Mouse (Mus musculus) megakaryocyte, embryonic 14.5 days (primary cell): ENCODE results near the gene Sox8. TPM values are rescaled to one million over a fixed set of nuclear protein-coding genes. Genes with fewer than 3 reads are reported as not detected.

Source experiments
- H3K27me3 ChIP-seq: replicated peaks from 2 replicates; pipeline ENCODE3; 2012; ENCODE audit warnings: inconsistent platforms
- H3K36me3 ChIP-seq: replicated peaks from 2 replicates; pipeline ENCODE3; 2012; ENCODE audit warnings: low read length, inconsistent platforms, mixed read lengths
- H3K4me1 ChIP-seq: 2 replicates; pipeline ENCODE4 v1.6.1; 2012; ENCODE audit warnings: inconsistent platforms
- H3K4me3 ChIP-seq: replicated peaks from 2 replicates; pipeline ENCODE3; 2012; ENCODE audit warnings: moderate library complexity, mild to moderate bottlenecking, inconsistent platforms
- H3K9me3 ChIP-seq: 2 replicates; pipeline ENCODE4 v1.6.1; 2012; ENCODE audit warnings: inconsistent platforms
- FLI1 ChIP-seq: IDR thresholded peaks from 2 replicates; pipeline ENCODE4 v1.6.1; 2012; ENCODE audit warnings: low read length, inconsistent platforms, mixed read lengths
- GATA1 ChIP-seq: IDR thresholded peaks from 3 replicates; pipeline ENCODE4 v1.6.1; 2012; ENCODE audit warnings: mixed read lengths, low read length, inconsistent platforms, borderline replicate concordance
- polyA plus RNA-seq: library from polyadenylated mRNA; stranded (reverse); fragments of >175 nt; gene quantifications from 2 replicates; pipeline ENCODE4 v1.2.3, GENCODE M21; 2012; ENCODE audit warnings: low replicate concordance; ENCODE audit not compliant: insufficient read depth

Gene Sox8
- polyA plus RNA-seq, 1 experiment = not detected

- peaks cover 93% of the 10 kb centered on the region for H3K27me3 ChIP-seq
- no peak for TF ChIP-seq FLI1
- no peak for TF ChIP-seq GATA1
- no peaks in the 10 kb centered on the region for H3K36me3 ChIP-seq
These were observed 9.8 kb downstream of the Sox8 start for GRCm38 (mm10) chr17:25560554-25561222.

GRCm38 (mm10) chr17:25559634-25560033 lies 10.9 kb downstream of the Sox8 start:
- TF ChIP-seq FLI1 (no peak), GATA1 (no peak)
- H3K9me3 ChIP-seq = no peaks in the 10 kb centered on the region
- no peak overlapping the region for H3K4me3 ChIP-seq
- H3K27me3 ChIP-seq = peaks cover 95% of the 10 kb centered on the region
- H3K4me1 ChIP-seq = peaks cover 5% of the 10 kb centered on the region; the same call in 1 of the 2 replicates
- H3K36me3 ChIP-seq = no peaks in the 10 kb centered on the region

More at GRCm38 (mm10) chr17:25560554-25561222, 9.8 kb downstream of the Sox8 start:
- H3K4me1 ChIP-seq = peaks cover 5% of the 10 kb centered on the region; the same call in 1 of the 2 replicates
- no peaks in the 10 kb centered on the region for H3K9me3 ChIP-seq
- H3K4me3 ChIP-seq = no peak overlapping the region

- Histone ChIP-seq H3K27me3 (peaks cover 93% of the 10 kb centered on the region), H3K9me3 (no peaks in the 10 kb centered on the region), H3K4me3 (no peak overlapping the region), H3K4me1 (peaks cover 5% of the 10 kb centered on the region; the same call in 1 of the 2 replicates), H3K36me3 (no peaks in the 10 kb centered on the region)
- no peak for TF ChIP-seq GATA1
- no peak for TF ChIP-seq FLI1
These were observed 13.7 kb downstream of the Sox8 start for GRCm38 (mm10) chr17:25556630-25557354.

GRCm38 (mm10) chr17:25555666-25556629 lies 14.5 kb downstream of the Sox8 start:
- Histone ChIP-seq H3K36me3 (no peaks in the 10 kb centered on the region), H3K4me1 (peaks cover 5% of the 10 kb centered on the region; the same call in 1 of the 2 replicates), H3K4me3 (no peak overlapping the region), H3K9me3 (no peaks in the 10 kb centered on the region), H3K27me3 (peaks cover 92% of the 10 kb centered on the region)
- TF ChIP-seq FLI1 = no peak
- no peak for TF ChIP-seq GATA1

- no peaks in the 10 kb centered on the region for H3K9me3 ChIP-seq
- peaks cover 91% of the 10 kb centered on the region for H3K27me3 ChIP-seq
- no peaks in the 10 kb centered on the region for H3K36me3 ChIP-seq
- TF ChIP-seq GATA1 (no peak), FLI1 (no peak)
- peaks cover 5% of the 10 kb centered on the region; the same call in 1 of the 2 replicates for H3K4me1 ChIP-seq
- no peak overlapping the region for H3K4me3 ChIP-seq
These were observed 15.3 kb downstream of the Sox8 start for GRCm38 (mm10) chr17:25555159-25555558.

- H3K9me3 ChIP-seq = no peaks in the 10 kb centered on the region
- no peaks in the 10 kb centered on the region for H3K36me3 ChIP-seq
- TF ChIP-seq GATA1 (no peak), FLI1 (no peak)
- peaks cover 88% of the 10 kb centered on the region for H3K27me3 ChIP-seq
- H3K4me3 ChIP-seq = no peak overlapping the region
- no peaks in the 10 kb centered on the region for H3K4me1 ChIP-seq
These were observed 19.2 kb downstream of the Sox8 start for GRCm38 (mm10) chr17:25551313-25551712.

- H3K4me3 ChIP-seq = no peak overlapping the region
- TF ChIP-seq GATA1 (no peak), FLI1 (no peak)
- H3K9me3 ChIP-seq = no peaks in the 10 kb centered on the region
- no peaks in the 10 kb centered on the region for H3K4me1 ChIP-seq
- no peaks in the 10 kb centered on the region for H3K36me3 ChIP-seq
- peaks cover 80% of the 10 kb centered on the region for H3K27me3 ChIP-seq
These were observed 20.5 kb downstream of the Sox8 start for GRCm38 (mm10) chr17:25550020-25550419.

GRCm38 (mm10) chr17:25547026-25547425 lies 23.5 kb downstream of the Sox8 start:
- no peaks in the 10 kb centered on the region for H3K4me1 ChIP-seq
- no peaks in the 10 kb centered on the region for H3K36me3 ChIP-seq
- H3K4me3 ChIP-seq = no peak overlapping the region
- H3K9me3 ChIP-seq = no peaks in the 10 kb centered on the region
- TF ChIP-seq GATA1 (no peak), FLI1 (no peak)
- H3K27me3 ChIP-seq = peaks cover 73% of the 10 kb centered on the region

- H3K27me3 ChIP-seq = peaks cover 77% of the 10 kb centered on the region
- no peak for TF ChIP-seq GATA1
- TF ChIP-seq FLI1 = no peak
These were observed 28.7 kb downstream of the Sox8 start for GRCm38 (mm10) chr17:25541768-25542167.

GRCm38 (mm10) chr17:25540731-25541130 lies 29.8 kb downstream of the Sox8 start:
- H3K36me3 ChIP-seq = no peaks in the 10 kb centered on the region
- no peaks in the 10 kb centered on the region for H3K4me1 ChIP-seq
- H3K9me3 ChIP-seq = no peaks in the 10 kb centered on the region
- H3K4me3 ChIP-seq = no peak overlapping the region
- H3K27me3 ChIP-seq = peaks cover 79% of the 10 kb centered on the region
- TF ChIP-seq GATA1 (no peak), FLI1 (no peak)

More at GRCm38 (mm10) chr17:25541768-25542167, 28.7 kb downstream of the Sox8 start:
- Histone ChIP-seq H3K4me3 (no peak overlapping the region), H3K36me3 (no peaks in the 10 kb centered on the region), H3K4me1 (no peaks in the 10 kb centered on the region), H3K9me3 (no peaks in the 10 kb centered on the region)
